Mouse (Mus musculus): ENCODE measurements around the gene Fcrla. TPM values are rescaled to one million over a fixed set of nuclear protein-coding genes. Genes with fewer than 3 reads are reported as not detected.
A peak's percentile ranks its signal among the peaks of the same experiment; 100 is the strongest.

Fcrla gene
- total RNA-seq, 4 experiments from 2014 or later: not detected

DNA sequence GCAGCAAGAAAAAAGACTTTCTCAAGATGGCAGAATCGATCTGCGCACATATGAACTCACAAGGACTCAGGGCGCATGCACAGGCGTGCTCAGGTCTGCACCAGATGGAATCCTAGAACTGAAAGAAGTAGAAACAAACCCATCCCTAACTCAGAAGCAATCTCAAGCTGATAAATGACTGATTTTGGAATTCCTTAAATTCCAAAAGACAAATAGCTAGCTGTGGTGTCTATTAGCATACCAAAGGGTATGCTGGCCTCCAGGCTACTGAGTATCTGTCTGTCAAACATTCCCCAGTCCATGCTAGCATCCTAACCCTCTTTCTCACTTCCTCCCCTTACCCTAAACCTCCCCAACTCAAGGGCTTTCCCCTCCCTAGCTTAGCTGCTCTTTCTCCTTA is 38.1 kb downstream of the Fcrla start:
- no peak for DNase-seq (ENCODE audit: low spot score in 2 of 2)

DNA sequence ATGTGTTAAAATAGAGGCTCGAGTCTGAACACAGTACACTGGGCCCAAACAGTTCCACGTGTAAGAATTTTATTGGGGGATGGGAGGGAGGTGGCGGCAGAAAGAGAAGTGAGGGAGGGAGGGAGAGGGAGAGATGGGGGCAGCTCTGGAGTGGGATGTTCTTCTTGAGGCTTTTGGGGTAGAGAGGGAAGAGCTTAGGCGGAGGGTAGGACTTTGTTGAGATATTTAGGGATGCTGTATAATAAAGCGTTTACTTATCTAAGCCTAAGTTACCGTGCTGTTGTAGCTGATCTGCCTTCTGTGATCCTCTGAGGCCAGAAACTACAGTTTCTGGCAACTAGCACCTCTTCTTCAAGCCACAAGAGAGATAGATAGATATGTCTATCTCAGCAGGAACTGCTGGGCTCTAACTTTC is 41.3 kb downstream of the Fcrla start:
- DNase-seq (ENCODE audit: low spot score in 2 of 2): no peak

DNA sequence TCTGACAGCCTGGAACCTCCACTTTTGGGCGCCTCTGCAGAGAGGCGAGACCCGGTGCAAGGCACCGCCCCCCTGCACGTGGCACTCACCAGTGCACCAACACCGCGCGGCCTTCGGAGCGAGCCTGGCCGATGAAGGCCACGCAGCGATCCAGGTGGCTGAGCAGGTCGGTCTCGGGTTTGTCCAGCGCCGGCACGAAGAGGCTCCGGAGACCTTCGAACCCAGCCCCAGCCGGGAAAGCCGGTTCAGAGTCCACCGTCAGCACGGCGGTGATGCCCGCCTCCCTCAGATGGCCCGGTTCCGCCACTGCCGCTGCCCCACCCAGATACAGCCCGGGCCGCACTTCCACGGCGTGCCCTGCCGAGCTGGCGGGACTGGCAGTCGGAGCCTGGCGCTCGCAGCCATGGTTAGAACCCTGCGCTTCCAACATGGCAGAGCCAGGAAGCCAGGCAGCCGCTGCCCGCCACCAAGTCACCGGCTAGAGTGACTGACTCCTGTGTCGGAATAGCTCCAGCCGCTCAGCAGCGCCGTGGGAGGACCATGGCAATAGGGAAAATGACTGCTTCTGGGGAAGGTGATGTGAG is 42.3 kb downstream of the Fcrla start, which contains the start of the genes Gm26620 and Dusp12:
Gene Gm26620, plus strand, starts transcription at position 88 of the 584 bp plus-strand sequence.
Gene Dusp12, minus strand, starts transcription at position 563 of the 584 bp plus-strand sequence.
- peak; percentile 67 to 88 for DNase-seq (ENCODE audit: low spot score in 2 of 2)

DNA sequence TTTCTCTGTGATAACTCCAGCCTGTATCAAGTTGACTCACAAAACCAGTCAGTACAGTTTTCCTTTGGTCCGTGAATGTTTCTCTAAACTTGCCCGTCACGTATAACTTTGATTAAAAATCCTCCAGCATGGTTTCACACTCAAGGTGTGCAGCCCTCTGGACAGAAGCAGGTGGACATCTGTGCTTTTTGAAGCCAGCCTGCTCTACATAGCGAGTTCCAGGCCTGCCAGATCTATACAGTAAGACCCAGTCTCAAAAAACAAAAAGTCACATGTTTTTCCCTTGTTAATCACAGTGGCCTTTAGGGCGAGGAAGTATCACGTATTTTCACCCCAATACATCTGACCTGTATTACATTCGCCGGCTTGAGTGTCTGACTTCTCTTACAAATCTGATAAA is 43.0 kb downstream of the Fcrla start:
- no peak for DNase-seq (ENCODE audit: low spot score in 2 of 2)

DNA sequence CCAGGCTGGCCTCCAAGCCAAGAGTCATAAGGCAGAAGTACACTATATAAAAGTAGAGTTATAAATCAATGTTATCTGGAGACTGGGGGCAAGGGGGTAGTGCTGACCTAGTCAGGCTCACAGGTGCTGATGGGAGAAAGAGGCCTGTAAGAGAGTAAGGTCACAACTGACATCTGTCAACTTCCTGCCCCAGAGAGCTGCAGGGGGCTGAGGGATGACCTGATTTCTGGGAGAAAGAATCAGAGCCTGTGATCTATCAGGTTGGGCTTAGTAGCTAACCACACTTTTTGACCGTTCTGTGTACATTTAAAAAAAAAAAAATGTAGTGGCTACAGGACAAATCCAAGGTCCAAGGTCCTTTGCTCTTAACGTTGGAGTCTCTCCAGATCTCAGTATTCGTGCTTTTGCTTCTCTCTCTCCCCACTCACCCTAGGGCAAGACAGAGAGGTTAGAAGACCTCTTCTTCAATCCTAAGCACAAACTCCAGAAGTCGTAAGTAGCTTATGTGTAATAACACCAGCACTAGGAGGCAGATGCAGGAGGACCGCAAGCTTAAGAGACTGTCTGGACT is 44.4 kb downstream of the Fcrla start:
- no peak for DNase-seq (ENCODE audit: low spot score in 2 of 2)

DNA sequence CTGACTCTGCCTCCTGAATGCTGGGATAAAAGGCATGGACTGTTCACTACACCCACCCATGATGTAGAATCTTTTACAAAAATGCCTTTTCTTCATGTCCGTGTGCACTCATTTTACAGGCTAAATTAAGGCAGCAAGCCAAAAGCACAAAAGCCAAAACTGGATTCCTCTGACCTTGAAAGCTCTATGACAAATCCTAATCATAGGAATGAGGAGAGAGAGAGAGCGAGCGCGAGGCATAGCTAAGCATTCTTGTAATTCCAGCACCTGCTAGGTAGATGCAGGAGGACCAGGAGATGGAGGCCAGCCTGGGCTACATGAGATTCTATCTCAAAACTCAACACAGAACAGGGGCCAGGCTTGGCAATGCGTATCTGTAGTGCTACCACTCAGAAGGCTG is 50.5 kb downstream of the Fcrla start:
- DNase-seq (ENCODE audit: low spot score in 2 of 2): no peak

DNA sequence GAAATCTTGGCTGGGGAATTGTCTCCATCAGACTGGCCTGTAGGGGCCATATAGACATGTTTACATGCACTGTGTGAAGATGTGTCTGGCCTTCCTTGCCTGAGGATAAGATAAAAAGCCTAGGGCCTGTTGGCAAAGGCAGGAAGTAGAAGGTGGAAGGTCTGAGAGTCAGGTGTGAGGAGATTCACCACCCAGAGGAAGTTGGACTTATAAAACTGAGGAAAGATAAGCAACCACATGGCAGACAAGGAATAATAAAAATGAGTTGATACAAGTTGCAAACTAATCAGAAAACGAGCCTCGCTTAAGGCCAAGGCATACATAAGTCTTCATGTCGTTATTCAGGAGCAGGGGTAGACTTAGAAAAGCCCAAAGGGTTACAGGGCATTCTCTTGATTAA is 51.7 kb downstream of the Fcrla start:
- no peak for DNase-seq (ENCODE audit: low spot score in 2 of 2)

DNA sequence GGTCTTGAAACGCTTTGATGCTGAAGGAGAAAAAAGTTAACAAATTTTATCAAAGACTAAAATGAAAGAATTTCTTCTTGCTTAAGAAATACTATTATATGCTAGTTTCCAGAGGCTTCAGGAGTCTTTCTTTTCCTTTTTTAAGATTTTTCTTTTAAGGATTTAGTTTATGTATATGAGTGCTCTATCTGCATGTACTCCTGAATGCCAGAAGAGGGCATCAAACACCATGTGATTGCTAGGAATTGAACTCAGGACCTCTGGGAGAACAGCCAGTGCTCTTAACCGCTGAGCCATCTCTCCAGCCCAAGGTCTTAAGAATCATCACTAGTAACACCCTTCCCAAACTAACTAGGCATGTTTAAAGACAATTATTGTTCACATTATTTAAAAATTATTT is 55.4 kb downstream of the Fcrla start:
- DNase-seq (ENCODE audit: low spot score in 2 of 2): no peak

DNA sequence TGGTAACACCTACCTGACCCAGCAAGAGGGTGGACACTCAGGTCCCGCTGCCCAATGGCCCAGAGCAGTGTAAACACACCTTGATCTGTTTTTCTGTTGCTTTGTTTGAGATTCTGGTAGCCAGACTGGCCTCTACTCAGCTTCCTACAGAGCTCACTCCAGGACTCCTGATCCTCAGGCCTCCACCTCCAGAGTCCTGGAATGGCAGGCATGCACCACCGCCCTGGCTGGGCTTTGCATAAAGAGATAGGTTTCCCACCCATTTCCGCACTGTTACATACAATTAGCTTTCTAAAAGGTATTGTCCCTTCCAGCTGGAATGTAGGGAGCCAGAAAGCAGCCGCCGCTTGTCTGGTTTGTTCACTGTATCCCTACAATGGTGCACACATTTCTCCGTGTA is 56.0 kb downstream of the Fcrla start:
- no peak for DNase-seq (ENCODE audit: low spot score in 2 of 2)

DNA sequence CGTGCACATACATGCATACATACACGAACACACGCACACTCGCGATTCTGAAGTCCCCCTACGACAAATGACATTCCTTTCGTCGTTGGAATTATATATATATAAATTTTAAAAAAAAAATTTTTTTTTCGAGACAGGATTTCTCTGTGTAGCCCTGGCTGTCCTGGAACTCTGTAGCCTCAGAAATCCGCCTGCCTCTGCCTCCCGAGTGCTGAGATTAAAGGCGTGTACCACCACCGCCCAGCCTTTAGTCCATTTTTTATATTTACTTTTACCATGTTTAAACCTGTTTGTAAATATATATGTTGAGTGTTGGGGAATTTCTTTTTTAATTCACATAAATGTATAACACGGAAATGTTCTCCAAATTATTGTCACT is 58.5 kb downstream of the Fcrla start:
- no peak for DNase-seq (ENCODE audit: low spot score in 2 of 2)

DNA sequence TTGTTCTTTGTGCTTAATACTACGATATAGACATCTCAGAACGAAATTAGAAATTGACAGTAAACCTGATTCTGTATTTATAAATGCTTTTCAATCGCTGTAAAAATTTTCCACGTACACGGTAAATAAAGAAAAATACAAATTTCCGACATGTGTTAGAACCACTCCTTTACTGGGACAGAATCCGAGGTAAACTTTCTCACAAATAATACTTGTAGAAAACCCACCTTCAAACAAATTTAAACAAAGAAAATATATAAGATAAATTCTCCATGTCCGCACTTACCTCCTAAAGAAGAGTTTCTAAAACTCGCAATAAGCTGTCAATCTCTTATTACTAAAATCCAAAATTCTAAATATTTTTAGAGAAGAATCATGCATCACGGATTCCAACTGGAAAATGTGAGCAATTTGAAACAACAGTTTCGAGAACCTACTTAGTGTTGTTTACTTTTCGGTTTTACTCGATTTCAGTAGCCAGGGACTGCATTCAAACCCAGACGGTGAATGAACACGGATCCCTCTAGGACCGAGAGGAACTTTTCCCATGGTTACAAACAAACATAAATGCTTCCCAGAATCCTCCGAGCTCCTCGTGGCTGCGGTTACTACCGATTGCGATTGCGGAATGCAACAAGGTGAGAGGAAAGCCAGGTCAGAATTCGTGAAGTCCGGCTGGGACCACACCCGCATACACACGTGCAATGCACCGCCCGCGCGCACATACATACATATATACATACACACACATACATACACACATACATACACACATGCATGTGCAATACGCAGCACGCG is 59.1 kb downstream of the Fcrla start:
- peak; percentile 64 to 65 for DNase-seq (ENCODE audit: low spot score in 2 of 2)

DNA sequence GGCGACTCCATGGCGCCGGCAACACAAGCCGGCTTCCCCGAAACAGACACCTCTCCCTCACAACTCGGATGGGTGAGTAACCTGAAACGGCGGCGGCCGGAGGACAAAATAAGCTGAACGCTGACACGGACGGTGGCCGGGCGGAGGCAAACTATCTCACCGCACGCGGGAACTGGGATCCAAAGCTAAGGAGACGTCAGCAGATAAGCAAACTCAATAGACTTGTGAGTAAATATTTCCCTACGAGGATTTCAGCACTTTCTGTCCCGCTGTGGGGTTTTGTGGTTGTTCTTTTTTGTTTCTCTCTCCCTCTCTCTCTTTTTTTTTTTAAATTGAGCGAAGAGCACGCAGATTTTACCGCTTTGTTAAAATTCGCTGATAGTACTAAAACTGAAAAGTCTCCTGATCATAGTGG is 59.7 kb downstream of the Fcrla start, which contains the start of gene Atf6:
Gene Atf6, minus strand, starts transcription at position 81 of the 415 bp plus-strand sequence.
- DNase-seq (ENCODE audit: low spot score in 2 of 2): peak; percentile 91 to 98

Other genes with a start within 250 kb of the Fcrla start
- gene Atf6, start 59.8 kb downstream of the Fcrla start, total RNA-seq (2022): 10 to 100 TPM; 51.3 to 62.1 (median 55.1) TPM
- gene Gm26620, start 42.5 kb downstream of the Fcrla start, total RNA-seq (2022): under 1 TPM in 3 of 4 experiments, not detected in 1; 0.46 to 0.87 (median 0.48) TPM
- gene Dusp12, start 42.0 kb downstream of the Fcrla start, total RNA-seq (2022): 10 to 100 TPM; 17.1 to 23.1 (median 19.1) TPM
- gene Fcrlb, start 14.6 kb downstream of the Fcrla start, total RNA-seq (2022): 1 to 10 TPM in 3 of 4 experiments, under 1 TPM in 1; 0.46 to 1.3 (median 1.1) TPM
- 10 to 100 TPM in 2 of 4 experiments, 1 to 10 TPM in 2; 4.8 to 24.1 (median 10.7) TPM for gene Fcgr2b, start 49.0 kb upstream of the Fcrla start, total RNA-seq (2022)
- under 1 TPM in 3 of 4 experiments, not detected in 1; 0.30 to 0.72 (median 0.43) TPM for gene Fcgr4, start 91.3 kb upstream of the Fcrla start, total RNA-seq (2022)
- gene Fcgr3, start 137.4 kb upstream of the Fcrla start, total RNA-seq (2022): 10 to 100 TPM; 10.6 to 36.7 (median 22.6) TPM
- gene Cfap126, start 186.3 kb upstream of the Fcrla start, total RNA-seq (2022): 1 to 10 TPM; 1.0 to 1.8 (median 1.2) TPM
- gene Sdhc, start 223.0 kb upstream of the Fcrla start, total RNA-seq (2022): 100 to 1,000 TPM; 196 to 228 (median 209) TPM
- gene Mpz, start 223.1 kb upstream of the Fcrla start, total RNA-seq (2022): under 1 TPM; 0.30 to 0.53 (median 0.35) TPM

Measured in left cerebral cortex, adult 8-10 months (tissue).